Mouse (Mus musculus): ENCODE measurements around the gene Dlx3.

Gene Dlx3

GRCm38 (mm10) chr11:95150269-95151049 lies 30.5 kb downstream of the Dlx3 start:
- no peak for TF ChIP-seq GATA4 (IDR thresholded peaks at IDR 0.05; ENCODE audit: insufficient replicate concordance, low read length)

- TF ChIP-seq GATA4 (IDR thresholded peaks at IDR 0.05; ENCODE audit: insufficient replicate concordance, low read length), result no peak
Observed at GRCm38 (mm10) chr11:95153116-95153515, 33.2 kb downstream of the Dlx3 start.

GRCm38 (mm10) chr11:95153681-95154080 lies 33.8 kb downstream of the Dlx3 start:
- TF ChIP-seq GATA4 (IDR thresholded peaks at IDR 0.05; ENCODE audit: insufficient replicate concordance, low read length), result no peak

- no peak for TF ChIP-seq GATA4 (IDR thresholded peaks at IDR 0.05; ENCODE audit: insufficient replicate concordance, low read length)
Observed at GRCm38 (mm10) chr11:95155511-95155910, 35.6 kb downstream of the Dlx3 start.

- TF ChIP-seq GATA4 (IDR thresholded peaks at IDR 0.05; ENCODE audit: insufficient replicate concordance, low read length), result no peak
Observed at GRCm38 (mm10) chr11:95157356-95157755, 37.4 kb downstream of the Dlx3 start.

GRCm38 (mm10) chr11:95157872-95158271 lies 38.0 kb downstream of the Dlx3 start:
- TF ChIP-seq GATA4 (IDR thresholded peaks at IDR 0.05; ENCODE audit: insufficient replicate concordance, low read length), result no peak

- no peak for TF ChIP-seq GATA4 (IDR thresholded peaks at IDR 0.05; ENCODE audit: insufficient replicate concordance, low read length)
Observed at GRCm38 (mm10) chr11:95159763-95160371, 39.9 kb downstream of the Dlx3 start.

GRCm38 (mm10) chr11:95160693-95161092 lies 40.8 kb downstream of the Dlx3 start:
- no peak for TF ChIP-seq GATA4 (IDR thresholded peaks at IDR 0.05; ENCODE audit: insufficient replicate concordance, low read length)

GRCm38 (mm10) chr11:95161708-95162107 lies 41.8 kb downstream of the Dlx3 start:
- no peak for TF ChIP-seq GATA4 (IDR thresholded peaks at IDR 0.05; ENCODE audit: insufficient replicate concordance, low read length)

- TF ChIP-seq GATA4 (IDR thresholded peaks at IDR 0.05; ENCODE audit: insufficient replicate concordance, low read length), result no peak
Observed at GRCm38 (mm10) chr11:95165857-95166256, 45.9 kb downstream of the Dlx3 start.
